Mouse (Mus musculus) liver, postnatal 0 days (tissue): ENCODE data around the gene Brca2.

ENCODE experiments used
- CTCF ChIP-seq: sonication (generic); IDR thresholded peaks from 2 replicates; pipeline ENCODE4 v1.5.1; 2016; ENCODE audit warnings: antibody characterized with exemption, low read depth
- EP300 ChIP-seq: IDR thresholded peaks from 2 replicates; pipeline ENCODE4 v1.6.1; 2016; ENCODE audit warnings: antibody characterized with exemption, low read depth, mild to moderate bottlenecking

- TF ChIP-seq EP300 (no peak), CTCF (no peak)
Observed at GRCm38 (mm10) chr5:150595366-150596016, 73.1 kb downstream of the Brca2 start.
